Mouse (Mus musculus) v-Abl transformed pro-B cells (cell line): ENCODE results near the gene Gm20547.

Source experiments
- in situ Hi-C, 2 experiments: fragments of 400-800 bp; cut with MboI; formaldehyde crosslinking; loops; one replicate each; pipeline ENCODE4 v1.15.1; 2025; ENCODE audit not compliant: unreplicated experiment in 2 of 2

The Gm20547 gene

DNA sequence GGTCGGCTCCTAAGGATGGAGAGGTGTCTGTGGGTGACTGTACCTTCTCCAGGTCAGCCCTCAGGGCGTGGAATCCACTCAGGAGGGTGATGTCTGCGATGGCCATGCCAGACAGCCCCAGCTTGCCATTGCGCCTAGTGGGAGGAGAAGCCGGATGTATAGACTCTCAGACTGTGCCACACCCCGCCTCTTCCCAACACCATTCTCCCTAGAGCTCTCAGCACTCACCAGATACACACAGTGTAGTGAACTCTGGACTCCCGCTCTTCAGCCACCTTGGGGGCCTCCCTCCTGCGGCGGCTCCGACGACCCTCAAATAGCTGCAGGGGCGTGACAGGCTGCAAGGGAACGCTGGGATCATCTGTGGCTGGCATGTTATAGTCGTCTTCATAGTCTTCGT, 70.6 kb downstream of the Gm20547 start:
- in situ Hi-C loops: loop anchor here (5.0 kb wide), 1 partner anchor 79 kb away; no protein-coding TSS in a partner anchor

DNA sequence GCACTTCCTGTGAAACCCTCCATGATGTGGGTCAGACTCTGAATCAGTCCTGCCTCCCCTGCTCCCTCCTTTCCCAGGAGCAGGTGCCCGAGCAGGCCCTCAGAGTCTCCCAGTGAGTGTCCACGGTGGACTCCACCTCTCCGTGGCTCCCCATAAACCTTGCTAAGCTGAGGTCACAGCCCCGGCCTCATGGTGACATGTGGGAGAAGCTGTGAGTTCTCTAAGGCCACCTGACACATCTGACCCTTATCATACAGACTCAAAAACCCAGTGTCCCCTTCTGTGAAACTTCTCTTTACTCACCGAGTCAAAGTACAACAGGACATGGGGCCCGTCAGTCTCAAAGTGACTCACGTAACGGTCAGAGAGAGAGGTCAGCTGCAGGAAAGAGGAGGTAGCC, 71.0 kb downstream of the Gm20547 start:
- in situ Hi-C loops: loop anchor here (5.0 kb wide), 1 partner anchor 79 kb away; no protein-coding TSS in a partner anchor

- in situ Hi-C loops: loop anchor here (5.0 kb wide), 1 partner anchor 78 kb away; no protein-coding TSS in a partner anchor
These were observed 71.4 kb downstream of the Gm20547 start for GRCm38 (mm10) chr17:34810411-34810810.

DNA sequence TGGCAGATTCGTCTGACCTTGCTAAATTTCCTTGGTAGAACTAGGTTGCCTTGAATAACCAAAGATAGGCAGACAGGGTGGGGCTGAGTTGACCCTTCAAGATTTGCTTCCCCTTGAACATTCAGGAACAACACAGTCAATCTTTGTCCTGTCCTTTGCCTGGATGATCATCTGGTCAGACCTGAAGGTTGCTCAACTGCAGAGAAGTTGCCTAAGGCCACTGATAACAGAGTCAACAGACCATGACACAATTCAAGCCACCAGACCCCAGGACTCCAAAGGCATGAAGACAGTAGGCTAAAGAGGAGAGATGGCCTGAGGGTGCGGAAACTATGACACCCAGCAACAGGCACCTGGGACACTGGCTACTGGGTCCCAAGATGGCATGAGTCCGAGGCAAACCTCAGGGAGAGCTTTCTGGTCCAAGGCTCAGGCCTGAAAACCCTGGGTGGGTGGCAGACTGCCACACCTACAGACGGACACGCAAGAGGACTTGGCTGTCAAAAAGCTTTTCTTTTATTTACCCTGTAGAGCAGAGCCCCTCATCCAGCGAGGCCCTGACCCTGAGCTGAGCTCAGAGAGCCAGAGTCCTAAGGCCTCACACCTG, 73.1 kb downstream of the Gm20547 start:
- in situ Hi-C loops: no loop called here

DNA sequence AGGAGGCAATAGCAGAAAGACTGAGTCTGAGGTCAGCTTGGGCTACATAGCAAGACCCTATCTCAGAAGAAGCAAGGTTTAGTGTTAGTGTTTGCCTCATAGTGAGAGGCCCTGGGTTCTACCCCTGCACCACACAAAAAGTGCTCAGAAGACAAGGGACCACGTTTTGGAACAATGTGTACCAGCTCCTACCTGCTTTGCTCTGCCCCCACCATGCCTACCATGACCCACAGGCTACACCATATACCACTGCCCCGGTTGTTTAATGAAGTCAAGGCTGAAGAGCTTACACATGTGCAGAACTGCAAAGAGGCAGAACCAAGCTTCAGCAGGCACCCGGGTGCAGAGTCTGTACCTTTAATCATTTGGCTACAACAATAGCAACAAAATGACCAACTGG, 74.7 kb downstream of the Gm20547 start:
- in situ Hi-C loops: no loop called here
